Mouse (Mus musculus) liver, embryonic 16.5 days (tissue): Measurements from ENCODE around the gene Rab9b. TPM values are rescaled to one million over a fixed set of nuclear protein-coding genes. Genes with fewer than 3 reads are reported as not detected.

Source experiments
- polyA plus RNA-seq: library from polyadenylated mRNA; unstranded; fragments of >200 nt; fragmentation: Nextera tagmentation; extraction: Ambion mirVana; gene quantifications from 2 replicates; pipeline ENCODE4 v1.2.1, GENCODE M21; 2015

Rab9b gene
- polyA plus RNA-seq, 1 experiment from 2014 or later = not detected

Other genes starting within 250 kb of the Rab9b start
- 0.86 and 0.99 TPM in 2 replicates for gene Tceal1, start 160.8 kb downstream of the Rab9b start, polyA plus RNA-seq
- 170 and 174 TPM in 2 replicates for gene Morf4l2, start 125.1 kb downstream of the Rab9b start, polyA plus RNA-seq
- gene Glra4, start 88.6 kb downstream of the Rab9b start, polyA plus RNA-seq = not detected in 2 replicates
- gene Plp1, start 46.1 kb downstream of the Rab9b start, polyA plus RNA-seq = 0.22 and 0.34 TPM in 2 replicates
- gene H2bfm, start 58.6 kb upstream of the Rab9b start, polyA plus RNA-seq = not detected in 2 replicates
- 7.2 and 7.7 TPM in 2 replicates for gene Tmsb15b2, start 106.7 kb upstream of the Rab9b start, polyA plus RNA-seq
- gene Tmsb15l, start 108.1 kb upstream of the Rab9b start, polyA plus RNA-seq = 0.77 and 0.98 TPM in 2 replicates
- gene Tmsb15b1, start 108.1 kb upstream of the Rab9b start, polyA plus RNA-seq = 5.5 and 5.7 TPM in 2 replicates
- 0.07 and 0.19 TPM in 2 replicates for gene Zcchc18, start 124.4 kb upstream of the Rab9b start, polyA plus RNA-seq
- 2.1 and 2.2 TPM in 2 replicates for gene Slc25a53, start 169.5 kb upstream of the Rab9b start, polyA plus RNA-seq
- 0.90 TPM in 2 replicates for gene Fam199x, start 180.8 kb upstream of the Rab9b start, polyA plus RNA-seq